Mouse (Mus musculus) liver, embryonic 14.5 days (tissue): ENCODE measurements around the gene Lpar4. TPM values are rescaled to one million over a fixed set of nuclear protein-coding genes. Genes with fewer than 3 reads are reported as not detected.
A peak's percentile ranks its signal among the peaks of the same experiment; 100 is the strongest.

Experiments
- ATAC-seq: fragments of 200-750 bp; cut with Nextera tagmentation; 2 replicates; pipeline ENCODE4 v1.8.0; 2017; ENCODE audit warnings: moderate number of reproducible peaks, mild to moderate bottlenecking, moderate library complexity; ENCODE audit not compliant: insufficient read depth
- DNase-seq, 3 experiments: peaks; one replicate each; pipeline ENCODE4 v3.0.0-alpha.2; 2012 to 2013; ENCODE audit warnings: low read depth in 3 of 3, low spot score in 3 of 3
- H3K27ac ChIP-seq: fragments of 300-500 bp; sonication (generic); 2 replicates; pipeline ENCODE4 v1.5.1; 2014; ENCODE audit warnings: moderate library complexity, mild to moderate bottlenecking, control low read depth, inconsistent platforms
- H3K27me3 ChIP-seq: fragments of 300-500 bp; sonication (generic); 2 replicates; pipeline ENCODE4 v1.6.1; 2014; ENCODE audit warnings: mild to moderate bottlenecking, low read length, moderate library complexity; ENCODE audit not compliant: control insufficient read depth, insufficient read depth
- H3K36me3 ChIP-seq: fragments of 300-500 bp; sonication (generic); replicated peaks from 2 replicates; pipeline ENCODE4 v1.6.1; 2014; ENCODE audit warnings: low read depth; ENCODE audit not compliant: control insufficient read depth, insufficient read depth
- H3K4me1 ChIP-seq, 2 experiments: fragments of 200-500 bp in 1 of 2; fragments of 300-500 bp in 1 of 2; sonication (generic) in 1 of 2; replicated peaks; 2 replicates each; pipeline ENCODE4 v1.6.1; 2012 to 2014; ENCODE audit warnings: antibody characterized with exemption in 1 of 2, inconsistent platforms in 1 of 2, low read length in 1 of 2; ENCODE audit not compliant: control insufficient read depth in 2 of 2, insufficient read depth in 2 of 2
- H3K4me2 ChIP-seq: fragments of 300-500 bp; sonication (generic); 2 replicates; pipeline ENCODE4 v1.6.1; 2014; ENCODE audit warnings: low read depth, mild to moderate bottlenecking, control low read depth, moderate library complexity
- H3K4me3 ChIP-seq, 2 experiments: fragments of 200-500 bp in 1 of 2; fragments of 300-500 bp in 1 of 2; sonication (generic) in 1 of 2; 2 replicates each; pipeline ENCODE4 v1.5.1; 2012 to 2014; ENCODE audit warnings: low read depth in 2 of 2, low read length in 2 of 2, mild to moderate bottlenecking in 2 of 2, control low read depth in 1 of 2, inconsistent platforms in 1 of 2, moderate library complexity in 1 of 2; ENCODE audit not compliant: insufficient read depth in 1 of 2
- H3K9ac ChIP-seq: fragments of 300-500 bp; sonication (generic); replicated peaks from 2 replicates; pipeline ENCODE4 v1.6.1; 2014; ENCODE audit warnings: mild to moderate bottlenecking, control low read depth, moderate library complexity
- H3K9me3 ChIP-seq: fragments of 300-500 bp; sonication (generic); 2 replicates; pipeline ENCODE4 v1.6.1; 2016; ENCODE audit warnings: low read length, mixed read lengths; ENCODE audit not compliant: control insufficient read depth
- CTCF ChIP-seq: IDR thresholded peaks from 2 replicates; pipeline ENCODE4 v1.5.1; 2016; ENCODE audit warnings: antibody characterized with exemption, low read depth, control low read depth
- EP300 ChIP-seq: IDR thresholded peaks from 2 replicates; pipeline ENCODE4 v1.6.1; 2016; ENCODE audit warnings: antibody characterized with exemption, low read depth
- WGBS: fragments of 180-500 bp; shearing (Covaris S2); extraction: QIAGEN DNeasy Blood & Tissue Kit; methylation state at CpG from one replicate; pipeline ENCODE4 v1.1.7; 2014; ENCODE audit not compliant: insufficient replicate concordance; 5-methylcytosine and 5-hydroxymethylcytosine counted together
- polyA plus RNA-seq, 2 experiments: library from polyadenylated mRNA; depleted of rRNA in 1 of 2; stranded (reverse) in 1 of 2; unstranded in 1 of 2; fragments of >200 nt; fragmentation: Nextera tagmentation in 1 of 2; extraction: Ambion mirVana in 1 of 2; gene quantifications; 2 replicates each; pipeline versions ENCODE4 v1.2.1 to v1.2.3; 2012 to 2014

Lpar4 gene
- polyA plus RNA-seq, 2 experiments, result 0.70 to 1.8 TPM

DNA sequence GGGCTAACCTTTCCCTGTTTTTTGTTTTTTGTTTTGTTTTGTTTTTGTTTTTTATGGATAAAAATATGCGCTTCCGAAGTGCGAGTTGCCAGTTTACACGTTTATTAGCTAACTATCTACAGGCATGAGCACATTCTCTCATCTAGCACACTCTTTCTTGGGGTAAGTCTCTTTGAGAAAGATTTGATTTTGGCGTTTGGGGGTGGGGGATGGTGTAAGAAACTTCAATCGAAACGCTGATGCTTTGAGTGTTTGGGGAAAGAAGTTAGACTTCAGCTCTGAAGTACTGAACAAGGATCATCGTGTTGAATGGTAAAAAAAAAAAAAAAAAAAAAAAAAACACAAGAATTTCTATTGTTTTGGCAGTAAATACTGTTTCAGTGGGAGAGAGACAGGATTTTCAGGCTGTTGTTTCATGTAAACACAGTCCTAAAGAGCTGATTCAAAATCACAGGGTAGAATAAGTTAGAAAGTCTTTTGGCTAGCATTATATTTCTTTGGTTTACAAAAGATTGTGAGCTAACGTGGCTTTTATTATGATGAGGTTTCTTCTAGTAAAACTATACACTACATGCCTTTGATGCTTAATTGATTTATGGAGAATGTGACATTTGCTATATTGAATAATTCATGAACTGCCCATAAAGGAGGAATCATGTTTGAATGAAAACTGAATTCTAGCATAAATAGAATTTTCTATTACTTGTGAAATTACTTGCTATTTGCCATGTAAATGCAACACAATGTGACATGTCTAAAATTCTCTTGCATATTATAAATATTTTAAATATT, 599 bp downstream of the Lpar4 start:
- TF ChIP-seq EP300 (no peak), CTCF (no peak)
- Histone ChIP-seq H3K9ac (no peak overlapping the region; the same call in 1 of the 2 replicates), H3K36me3 (no peaks in the 10 kb centered on the region), H3K9me3 (no peaks in the 10 kb centered on the region), H3K4me1 (no peaks in the 10 kb centered on the region), H3K27me3 (no peaks in the 10 kb centered on the region), H3K4me2 (peak overlapping the region; percentile 56), H3K4me3 (peak overlapping the region; percentile 36 to 43), H3K27ac (no peak overlapping the region)
- no peak for DNase-seq
- ATAC-seq, result no peak
- 13% methylated on average over 9 of the region's 9 CpGs for WGBS

DNA sequence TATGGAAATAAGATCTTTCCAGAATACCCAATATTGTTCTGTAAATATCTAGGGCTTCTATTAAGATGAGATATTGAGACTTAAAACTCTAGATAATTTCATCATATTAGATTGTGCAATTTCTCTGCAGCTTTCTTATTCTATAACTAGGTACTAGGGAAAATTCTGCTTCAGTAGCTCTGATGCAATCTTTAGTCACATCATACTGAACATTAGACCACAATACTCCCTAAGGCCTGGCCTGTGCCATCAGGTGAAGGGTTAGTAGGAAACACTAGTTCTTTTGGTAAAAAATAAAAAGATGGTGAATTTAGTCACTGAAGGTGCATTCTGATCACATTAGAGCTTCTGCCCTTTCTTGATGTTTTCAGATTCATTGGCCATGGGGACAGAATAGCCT, 4.1 kb downstream of the Lpar4 start:
- H3K36me3 ChIP-seq, result no peaks in the 10 kb centered on the region
- no peaks in the 10 kb centered on the region for H3K4me1 ChIP-seq
- H3K27ac ChIP-seq, result no peak overlapping the region
- no peak overlapping the region for H3K4me3 ChIP-seq
- TF ChIP-seq EP300 (no peak), CTCF (no peak)
- H3K4me2 ChIP-seq, result no peak overlapping the region
- no peak overlapping the region for H3K9ac ChIP-seq
- H3K9me3 ChIP-seq, result no peaks in the 10 kb centered on the region
- ATAC-seq (no peak), DNase-seq (no peak)
- no peaks in the 10 kb centered on the region for H3K27me3 ChIP-seq

DNA sequence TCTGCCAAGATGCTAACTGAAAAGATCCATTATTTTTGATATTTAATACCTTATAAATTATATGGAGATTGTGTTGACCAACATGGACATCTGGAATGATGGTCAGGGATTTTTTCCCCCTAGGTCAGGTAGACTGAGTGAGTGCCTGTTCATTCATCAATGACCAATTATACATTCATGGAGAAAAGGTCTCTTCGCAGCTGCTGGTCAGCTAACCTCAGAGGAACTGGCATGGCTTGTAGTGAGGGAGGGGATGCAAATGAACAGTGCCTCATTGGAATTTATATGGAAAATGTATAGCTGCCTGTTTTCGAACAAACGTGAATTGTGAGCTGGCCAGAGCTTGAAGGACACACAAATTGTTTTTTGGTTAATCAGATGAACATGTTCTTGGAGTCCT, 18.9 kb downstream of the Lpar4 start:
- Histone ChIP-seq H3K36me3 (no peaks in the 10 kb centered on the region), H3K4me3 (no peak overlapping the region), H3K4me1 (no peaks in the 10 kb centered on the region), H3K9me3 (no peaks in the 10 kb centered on the region), H3K27me3 (no peaks in the 10 kb centered on the region), H3K9ac (no peak overlapping the region), H3K27ac (no peak overlapping the region), H3K4me2 (no peak overlapping the region)
- TF ChIP-seq CTCF (no peak), EP300 (no peak)
- ATAC-seq, result no peak
- WGBS, result 63% methylated on average over 3 of the region's 3 CpGs
- DNase-seq, result no peak

DNA sequence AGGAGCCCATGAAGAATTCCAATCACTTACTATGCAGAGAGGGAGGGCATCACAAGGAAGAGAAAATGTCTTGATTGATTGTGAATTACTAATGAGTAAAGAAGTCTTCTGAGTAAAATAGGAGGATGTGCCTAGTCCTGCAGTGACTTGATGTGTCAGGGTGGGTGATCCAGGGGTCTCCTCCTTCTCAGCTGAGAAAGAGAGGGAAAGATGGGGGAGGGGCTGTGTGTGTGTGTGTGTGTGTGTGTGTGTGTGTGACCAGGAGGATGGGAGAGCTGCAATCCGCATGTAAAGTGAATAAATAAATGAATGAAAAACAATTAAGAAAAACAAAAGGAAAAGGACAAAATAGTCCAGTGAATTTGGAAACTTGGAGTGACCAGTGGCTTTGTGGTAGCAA, 30.1 kb downstream of the Lpar4 start:
- Histone ChIP-seq H3K27me3 (no peaks in the 10 kb centered on the region), H3K9ac (no peak overlapping the region), H3K27ac (no peak overlapping the region), H3K4me3 (no peak overlapping the region), H3K9me3 (no peaks in the 10 kb centered on the region), H3K4me2 (no peak overlapping the region), H3K4me1 (no peaks in the 10 kb centered on the region), H3K36me3 (no peaks in the 10 kb centered on the region)
- DNase-seq, result no peak
- ATAC-seq, result no peak
- TF ChIP-seq CTCF (no peak), EP300 (no peak)
- 43% methylated on average over 1 of the region's 1 CpGs for WGBS

DNA sequence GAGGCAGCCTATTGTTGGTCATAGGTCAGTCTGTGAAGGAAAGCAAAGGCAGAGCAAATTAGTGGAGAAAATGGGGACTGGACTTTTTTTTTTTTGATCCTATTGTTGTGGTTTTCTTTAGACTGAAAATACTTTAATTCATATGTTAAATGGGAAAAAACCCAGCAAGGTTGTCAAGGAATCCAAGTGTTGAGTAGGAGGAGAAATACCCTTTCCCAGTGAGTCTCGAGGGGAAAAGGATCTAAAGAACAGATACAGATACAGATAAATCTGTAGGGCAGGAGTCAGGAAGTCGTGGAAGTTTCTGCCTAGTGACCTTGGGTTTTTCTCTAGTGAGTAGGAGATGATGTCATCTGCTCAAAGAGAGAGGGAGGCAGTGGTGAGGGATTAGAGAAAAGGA, 30.6 kb downstream of the Lpar4 start:
- no peaks in the 10 kb centered on the region for H3K36me3 ChIP-seq
- H3K27ac ChIP-seq, result no peak overlapping the region
- TF ChIP-seq EP300 (no peak), CTCF (no peak)
- no peak overlapping the region for H3K4me2 ChIP-seq
- DNase-seq (no peak), ATAC-seq (no peak)
- no peak overlapping the region for H3K9ac ChIP-seq
- WGBS, result 11% methylated on average over 2 of the region's 2 CpGs
- H3K9me3 ChIP-seq, result no peaks in the 10 kb centered on the region
- H3K27me3 ChIP-seq, result no peaks in the 10 kb centered on the region
- H3K4me1 ChIP-seq, result no peaks in the 10 kb centered on the region
- no peak overlapping the region for H3K4me3 ChIP-seq
